Mouse (Mus musculus) G1E (cell line): ENCODE measurements around the gene Adora1.

Source experiments
- CTCF ChIP-seq: IDR thresholded peaks from 2 replicates; pipeline ENCODE4 v1.5.1; 2012; ENCODE audit warnings: low read depth, low read length, inconsistent platforms, mixed read lengths
- POLR2AphosphoS5 ChIP-seq: IDR thresholded peaks from 2 replicates; pipeline ENCODE4 v1.6.1; 2012; ENCODE audit warnings: low read depth, low read length, inconsistent platforms; ENCODE audit not compliant: insufficient replicate concordance
- TAL1 ChIP-seq: conservative IDR thresholded peaks from 2 replicates; pipeline ENCODE4 v1.6.1; 2012; ENCODE audit warnings: low read depth, low read length, inconsistent platforms, mixed read lengths

DNA sequence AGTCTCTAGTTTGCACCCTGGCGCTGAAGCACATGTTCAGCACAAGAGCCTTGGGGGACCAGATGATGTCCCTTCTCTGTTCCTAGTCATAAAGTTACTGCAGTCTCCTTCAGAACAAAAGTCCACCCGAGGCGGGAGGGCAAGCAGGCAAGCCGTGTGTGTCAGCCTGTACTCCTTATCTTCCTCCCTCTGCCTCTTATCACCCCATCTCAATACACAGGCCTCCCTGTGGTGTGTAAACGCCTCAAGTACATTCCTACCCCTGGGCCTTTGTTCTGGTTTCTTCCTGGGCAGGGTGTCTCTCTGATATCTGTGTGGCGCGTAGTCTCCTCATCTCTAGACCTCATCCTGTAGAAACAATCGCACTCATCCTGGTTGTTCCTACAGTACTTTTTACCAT lies 8.5 kb downstream of the Adora1 start:
- TF ChIP-seq CTCF (no peak), TAL1 (no peak), POLR2AphosphoS5 (no peak)
